Mouse (Mus musculus) lung, embryonic 15.5 days (tissue): ENCODE measurements around the gene Grm1. TPM values are rescaled to one million over a fixed set of nuclear protein-coding genes. Genes with fewer than 3 reads are reported as not detected.

Source experiments
- ATAC-seq: fragments of 200-750 bp; cut with Nextera tagmentation; 2 replicates; pipeline ENCODE4 v1.8.0; 2017; ENCODE audit warnings: moderate number of reproducible peaks, borderline replicate concordance; ENCODE audit not compliant: low FRiP score, low TSS enrichment; ENCODE audit errors: extremely low read depth
- H3K27ac ChIP-seq: fragments of 300-500 bp; sonication (generic); 2 replicates; pipeline ENCODE4 v1.5.1; 2015; ENCODE audit warnings: moderate library complexity, mild to moderate bottlenecking, inconsistent platforms
- H3K27me3 ChIP-seq: fragments of 300-500 bp; sonication (generic); 2 replicates; pipeline ENCODE4 v1.6.1; 2015; ENCODE audit warnings: inconsistent platforms
- H3K36me3 ChIP-seq: fragments of 300-500 bp; sonication (generic); 2 replicates; pipeline ENCODE4 v1.6.1; 2015; ENCODE audit warnings: inconsistent platforms
- H3K4me1 ChIP-seq: fragments of 300-500 bp; sonication (generic); 2 replicates; pipeline ENCODE4 v1.6.1; 2015; ENCODE audit warnings: inconsistent platforms
- H3K4me2 ChIP-seq: fragments of 300-500 bp; sonication (generic); 2 replicates; pipeline ENCODE4 v1.6.1; 2015; ENCODE audit warnings: inconsistent platforms, mild to moderate bottlenecking, moderate library complexity
- H3K4me3 ChIP-seq: fragments of 300-500 bp; sonication (generic); 2 replicates; pipeline ENCODE4 v1.5.1; 2015; ENCODE audit warnings: mild to moderate bottlenecking, inconsistent platforms
- H3K9ac ChIP-seq: fragments of 300-500 bp; sonication (generic); 2 replicates; pipeline ENCODE4 v1.6.1; 2015; ENCODE audit warnings: inconsistent platforms
- H3K9me3 ChIP-seq: fragments of 300-500 bp; sonication (generic); 2 replicates; pipeline ENCODE4 v1.6.1; 2016; ENCODE audit warnings: inconsistent platforms
- WGBS: fragments of 180-500 bp; shearing (Covaris S2); methylation state at CpG from one replicate; pipeline ENCODE4 v1.1.7; 2015; 5-methylcytosine and 5-hydroxymethylcytosine counted together
- polyA plus RNA-seq: library from polyadenylated mRNA; unstranded; fragments of >200 nt; fragmentation: Nextera tagmentation; extraction: Ambion mirVana; gene quantifications from 2 replicates; pipeline ENCODE4 v1.2.1, GENCODE M21; 2015

The Grm1 gene
- polyA plus RNA-seq, 1 experiment from 2014 or later = not detected

GRCm38 (mm10) chr10:10741314-10741713 lies 340.8 kb downstream of the Grm1 start:
- Histone ChIP-seq H3K4me2 (no peak overlapping the region), H3K4me3 (no peak overlapping the region), H3K4me1 (no peaks in the 10 kb centered on the region), H3K27ac (no peak overlapping the region), H3K36me3 (no peaks in the 10 kb centered on the region), H3K27me3 (no peaks in the 10 kb centered on the region), H3K9me3 (no peaks in the 10 kb centered on the region), H3K9ac (no peak overlapping the region)
- no peak for ATAC-seq
- 93% methylated on average over 5 of the region's 5 CpGs for WGBS

GRCm38 (mm10) chr10:10740729-10741128 lies 341.4 kb downstream of the Grm1 start:
- Histone ChIP-seq H3K9me3 (no peaks in the 10 kb centered on the region), H3K27me3 (no peaks in the 10 kb centered on the region), H3K4me3 (no peak overlapping the region), H3K27ac (no peak overlapping the region), H3K4me2 (no peak overlapping the region), H3K36me3 (no peaks in the 10 kb centered on the region), H3K4me1 (no peaks in the 10 kb centered on the region), H3K9ac (no peak overlapping the region)
- ATAC-seq = peak; percentile 27; the same call in 1 of the 2 replicates
- WGBS = 56% methylated on average over 3 of the region's 3 CpGs

- H3K27me3 ChIP-seq = no peaks in the 10 kb centered on the region
- 33% methylated on average over 1 of the region's 1 CpGs for WGBS
- H3K9me3 ChIP-seq = no peaks in the 10 kb centered on the region
- no peak overlapping the region for H3K4me2 ChIP-seq
- no peaks in the 10 kb centered on the region for H3K36me3 ChIP-seq
- ATAC-seq = peak; percentile 86; the same call in 1 of the 2 replicates
- H3K4me3 ChIP-seq = no peak overlapping the region
- no peaks in the 10 kb centered on the region for H3K4me1 ChIP-seq
- 0 out of 2 replicates have a peak overlapping the region, but pooled peaks have one; percentile 15 for H3K27ac ChIP-seq
- no peak overlapping the region for H3K9ac ChIP-seq
These were observed 345.0 kb downstream of the Grm1 start for GRCm38 (mm10) chr10:10737041-10737681.

GRCm38 (mm10) chr10:10734561-10734960 lies 347.6 kb downstream of the Grm1 start:
- WGBS = 40% methylated on average over 5 of the region's 5 CpGs
- no peaks in the 10 kb centered on the region for H3K4me1 ChIP-seq

GRCm38 (mm10) chr10:10733092-10733491 lies 349.1 kb downstream of the Grm1 start:
- Histone ChIP-seq H3K4me2 (no peak overlapping the region), H3K27me3 (no peaks in the 10 kb centered on the region), H3K36me3 (no peaks in the 10 kb centered on the region), H3K4me3 (no peak overlapping the region), H3K4me1 (no peaks in the 10 kb centered on the region), H3K27ac (no peak overlapping the region), H3K9ac (no peak overlapping the region), H3K9me3 (no peaks in the 10 kb centered on the region)
- WGBS = 66% methylated on average over 5 of the region's 5 CpGs
- ATAC-seq = no peak

More at GRCm38 (mm10) chr10:10734561-10734960, 347.6 kb downstream of the Grm1 start:
- no peak overlapping the region for H3K9ac ChIP-seq
- H3K27ac ChIP-seq = no peak overlapping the region
- no peak overlapping the region for H3K4me2 ChIP-seq
- no peaks in the 10 kb centered on the region for H3K27me3 ChIP-seq
- no peaks in the 10 kb centered on the region for H3K36me3 ChIP-seq
- H3K4me3 ChIP-seq = no peak overlapping the region
- no peaks in the 10 kb centered on the region for H3K9me3 ChIP-seq
- no peak for ATAC-seq

- ATAC-seq = no peak
- Histone ChIP-seq H3K4me1 (no peaks in the 10 kb centered on the region), H3K27ac (no peak overlapping the region), H3K9ac (no peak overlapping the region), H3K4me3 (no peak overlapping the region), H3K27me3 (no peaks in the 10 kb centered on the region), H3K9me3 (no peaks in the 10 kb centered on the region), H3K4me2 (no peak overlapping the region), H3K36me3 (no peaks in the 10 kb centered on the region)
- 68% methylated on average over 3 of the region's 3 CpGs for WGBS
These were observed 355.7 kb downstream of the Grm1 start for GRCm38 (mm10) chr10:10726501-10726900.

GRCm38 (mm10) chr10:10710837-10711236 lies 371.3 kb downstream of the Grm1 start:
- Histone ChIP-seq H3K9me3 (no peaks in the 10 kb centered on the region), H3K4me1 (no peaks in the 10 kb centered on the region), H3K4me3 (no peak overlapping the region), H3K27me3 (no peaks in the 10 kb centered on the region), H3K27ac (no peak overlapping the region), H3K9ac (no peak overlapping the region), H3K36me3 (no peaks in the 10 kb centered on the region), H3K4me2 (no peak overlapping the region)
- no peak for ATAC-seq
- WGBS = 57% methylated on average over 2 of the region's 2 CpGs

GRCm38 (mm10) chr10:10710359-10710758 lies 371.8 kb downstream of the Grm1 start:
- 89% methylated on average over 2 of the region's 2 CpGs for WGBS
- no peak overlapping the region for H3K27ac ChIP-seq

GRCm38 (mm10) chr10:10708031-10708430 lies 374.1 kb downstream of the Grm1 start:
- Histone ChIP-seq H3K36me3 (no peaks in the 10 kb centered on the region), H3K9ac (no peak overlapping the region), H3K27ac (no peak overlapping the region), H3K9me3 (no peaks in the 10 kb centered on the region), H3K4me3 (no peak overlapping the region), H3K4me1 (no peaks in the 10 kb centered on the region), H3K4me2 (no peak overlapping the region), H3K27me3 (no peaks in the 10 kb centered on the region)
- WGBS = 77% methylated on average over 1 of the region's 1 CpGs
- no peak for ATAC-seq

More at GRCm38 (mm10) chr10:10710359-10710758, 371.8 kb downstream of the Grm1 start:
- H3K36me3 ChIP-seq = no peaks in the 10 kb centered on the region
- H3K4me1 ChIP-seq = no peaks in the 10 kb centered on the region
- H3K27me3 ChIP-seq = no peaks in the 10 kb centered on the region
- no peak for ATAC-seq
- no peak overlapping the region for H3K4me3 ChIP-seq
- no peaks in the 10 kb centered on the region for H3K9me3 ChIP-seq
- no peak overlapping the region for H3K9ac ChIP-seq
- no peak overlapping the region for H3K4me2 ChIP-seq

GRCm38 (mm10) chr10:10701326-10701725 lies 380.8 kb downstream of the Grm1 start:
- ATAC-seq = no peak
- no peaks in the 10 kb centered on the region for H3K4me1 ChIP-seq
- 82% methylated on average over 1 of the region's 1 CpGs for WGBS

GRCm38 (mm10) chr10:10700903-10701302 lies 381.3 kb downstream of the Grm1 start:
- H3K4me2 ChIP-seq = no peak overlapping the region
- WGBS = 68% methylated on average over 1 of the region's 1 CpGs
- H3K4me1 ChIP-seq = no peaks in the 10 kb centered on the region
- H3K27me3 ChIP-seq = no peaks in the 10 kb centered on the region
- H3K27ac ChIP-seq = no peak overlapping the region
- ATAC-seq = no peak
- H3K4me3 ChIP-seq = no peak overlapping the region
- H3K9ac ChIP-seq = no peak overlapping the region
- no peaks in the 10 kb centered on the region for H3K36me3 ChIP-seq
- H3K9me3 ChIP-seq = no peaks in the 10 kb centered on the region

More at GRCm38 (mm10) chr10:10701326-10701725, 380.8 kb downstream of the Grm1 start:
- no peak overlapping the region for H3K9ac ChIP-seq
- no peaks in the 10 kb centered on the region for H3K27me3 ChIP-seq
- H3K9me3 ChIP-seq = no peaks in the 10 kb centered on the region
- H3K4me2 ChIP-seq = no peak overlapping the region
- H3K36me3 ChIP-seq = no peaks in the 10 kb centered on the region
- H3K4me3 ChIP-seq = no peak overlapping the region
- no peak overlapping the region for H3K27ac ChIP-seq

GRCm38 (mm10) chr10:10697497-10697896 lies 384.7 kb downstream of the Grm1 start:
- H3K27ac ChIP-seq = no peak overlapping the region
- H3K9me3 ChIP-seq = no peaks in the 10 kb centered on the region
- 60% methylated on average over 6 of the region's 6 CpGs for WGBS
- H3K27me3 ChIP-seq = no peaks in the 10 kb centered on the region
- no peaks in the 10 kb centered on the region for H3K4me1 ChIP-seq
- H3K4me2 ChIP-seq = no peak overlapping the region
- H3K4me3 ChIP-seq = no peak overlapping the region
- no peaks in the 10 kb centered on the region for H3K36me3 ChIP-seq
- ATAC-seq = no peak
- no peak overlapping the region for H3K9ac ChIP-seq
